Mouse (Mus musculus) heart, postnatal 14 days (tissue): ENCODE measurements around the gene Arhgdia. TPM values are rescaled to one million over a fixed set of nuclear protein-coding genes. Genes with fewer than 3 reads are reported as not detected.
A peak's percentile ranks its signal among the peaks of the same experiment; 100 is the strongest.

Experiments used
- DNase-seq, 2 experiments: peaks; one replicate each; pipeline ENCODE4 v3.0.0; 2021 to 2022
- intact Hi-C: fragments of 180-260 bp; cut with DNase I; formaldehyde crosslinking; loops from one replicate; pipeline ENCODE4 v1.15.1; 2025
- total RNA-seq, 2 experiments: library from RNA; stranded (reverse); gene quantifications; 2 replicates each; pipeline ENCODE4 v1.2.3; 2021

The Arhgdia gene
- total RNA-seq, 2 experiments from 2014 or later: 164 to 180 TPM

DNA sequence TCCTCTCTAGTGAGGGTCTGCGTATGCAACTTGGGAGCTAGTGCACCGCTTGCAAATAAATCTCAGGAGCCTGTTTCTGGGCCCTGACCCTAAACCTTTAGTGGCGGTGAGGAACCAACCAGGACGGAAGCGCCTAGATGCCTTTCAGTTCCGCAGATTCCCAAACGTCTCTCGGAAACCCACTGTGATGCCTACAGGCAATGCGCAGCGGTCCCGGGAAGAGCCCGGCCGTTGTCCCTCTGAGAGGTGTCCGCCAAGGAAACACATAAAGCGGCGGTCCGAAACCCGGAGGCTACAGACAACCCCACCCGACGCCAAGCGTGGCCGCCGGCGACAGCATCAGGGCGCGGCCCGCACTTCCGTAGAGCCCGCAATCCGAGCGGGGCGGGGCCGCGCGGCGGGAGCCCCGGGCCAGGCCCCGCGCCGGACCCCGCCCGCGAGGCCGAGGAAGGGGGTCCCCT, 523 bp downstream of the Arhgdia start:
- intact Hi-C loops: no loop called here
- DNase-seq: peak; percentile 58 to 67

DNA sequence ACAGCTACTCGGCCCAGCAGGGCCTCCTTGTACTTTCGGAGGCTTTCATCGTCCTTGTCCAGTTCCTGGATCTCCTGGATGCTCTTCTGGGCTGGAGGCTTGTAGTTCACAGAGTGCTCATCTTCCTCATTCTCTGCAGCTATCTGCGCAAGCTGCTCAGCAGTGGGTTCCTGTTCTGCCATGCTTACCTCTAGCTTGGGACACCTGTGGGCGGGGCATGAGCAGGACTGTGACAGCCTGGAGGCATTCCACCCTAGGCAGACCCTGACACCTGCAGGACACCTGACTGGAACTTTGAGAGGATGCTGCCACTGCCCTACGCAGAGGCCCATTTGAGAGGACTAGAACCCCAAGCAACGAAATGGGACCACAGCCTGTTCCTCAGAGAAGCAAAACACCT, 1.2 kb downstream of the Arhgdia start:
- DNase-seq: peak in 1 of 2 experiments; percentile 11
- intact Hi-C loops: no loop called here

DNA sequence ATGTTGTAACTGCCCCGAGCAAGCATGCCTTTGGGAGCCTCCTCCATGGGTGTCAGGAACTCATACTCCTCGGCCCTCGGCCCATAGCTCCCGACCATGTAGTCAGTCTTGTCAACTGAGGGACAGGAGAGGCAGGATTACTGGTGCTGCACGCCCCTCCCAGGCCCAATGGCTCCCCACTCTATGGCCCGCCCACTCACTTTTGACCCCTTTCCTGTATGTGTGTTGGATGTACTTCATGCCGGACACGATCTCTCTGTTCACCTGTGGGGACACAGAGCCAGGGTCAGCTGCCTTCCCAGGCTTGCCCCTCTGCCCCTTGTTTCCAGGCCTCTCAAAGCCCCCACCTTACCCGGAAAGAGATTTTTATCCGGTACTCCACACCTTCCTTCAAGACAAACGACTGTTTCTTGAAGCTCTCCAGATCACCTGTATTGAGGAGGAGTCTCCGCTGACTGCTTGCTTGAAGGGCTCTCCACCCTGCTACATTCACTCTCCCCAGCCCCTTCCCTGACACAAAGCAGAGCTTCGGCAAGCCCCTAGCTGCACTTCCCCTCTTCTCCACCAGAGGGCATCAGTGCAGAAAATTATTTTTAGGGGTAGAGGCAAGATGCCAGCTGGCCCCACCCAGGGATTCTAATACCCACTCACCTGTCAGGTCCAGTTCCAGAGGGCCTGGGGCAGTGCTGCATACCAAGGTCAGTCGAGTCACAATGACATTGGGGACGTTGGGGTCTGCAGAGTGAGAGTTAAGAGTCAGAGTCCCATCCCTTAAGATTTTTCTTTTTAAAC, 1.9 kb downstream of the Arhgdia start:
- peak; percentile 79 to 85 for DNase-seq
- intact Hi-C loops: loop anchor here (1.0 to 5.0 kb wide), 2 partner anchors 65 to 133 kb away; partner anchors contain the start of genes Cenpx and Lrrc45

DNA sequence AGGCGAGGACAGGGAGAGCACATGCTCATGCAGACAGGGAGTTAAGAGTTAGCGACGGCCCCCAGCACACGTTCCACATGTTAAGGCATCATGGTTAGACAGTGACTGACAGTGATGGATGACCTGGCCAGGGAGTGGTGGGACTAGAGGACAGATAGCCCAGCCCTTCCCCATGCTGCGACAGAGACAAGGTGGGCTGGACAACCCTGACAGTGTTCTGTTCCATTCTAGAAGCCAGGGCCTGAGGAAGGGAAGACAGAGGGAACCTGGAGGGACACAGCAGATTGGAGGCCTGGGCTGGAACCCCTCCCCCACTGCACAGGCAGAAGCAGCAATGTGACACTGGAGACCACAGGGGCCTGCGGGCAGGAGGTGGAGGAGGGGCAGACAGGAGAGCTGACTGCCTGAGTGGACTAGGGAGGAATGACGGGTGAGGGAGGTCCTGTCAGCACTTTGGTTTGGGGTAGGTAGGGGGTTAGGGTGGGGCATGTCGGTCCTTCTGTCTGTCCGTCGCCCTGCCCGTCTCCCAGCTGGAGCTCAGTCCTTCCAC, 2.7 kb downstream of the Arhgdia start:
- intact Hi-C loops: loop anchor here (1.0 to 5.0 kb wide), 2 partner anchors 64 to 134 kb away; partner anchors contain the start of genes Cenpx and Lrrc45

DNA sequence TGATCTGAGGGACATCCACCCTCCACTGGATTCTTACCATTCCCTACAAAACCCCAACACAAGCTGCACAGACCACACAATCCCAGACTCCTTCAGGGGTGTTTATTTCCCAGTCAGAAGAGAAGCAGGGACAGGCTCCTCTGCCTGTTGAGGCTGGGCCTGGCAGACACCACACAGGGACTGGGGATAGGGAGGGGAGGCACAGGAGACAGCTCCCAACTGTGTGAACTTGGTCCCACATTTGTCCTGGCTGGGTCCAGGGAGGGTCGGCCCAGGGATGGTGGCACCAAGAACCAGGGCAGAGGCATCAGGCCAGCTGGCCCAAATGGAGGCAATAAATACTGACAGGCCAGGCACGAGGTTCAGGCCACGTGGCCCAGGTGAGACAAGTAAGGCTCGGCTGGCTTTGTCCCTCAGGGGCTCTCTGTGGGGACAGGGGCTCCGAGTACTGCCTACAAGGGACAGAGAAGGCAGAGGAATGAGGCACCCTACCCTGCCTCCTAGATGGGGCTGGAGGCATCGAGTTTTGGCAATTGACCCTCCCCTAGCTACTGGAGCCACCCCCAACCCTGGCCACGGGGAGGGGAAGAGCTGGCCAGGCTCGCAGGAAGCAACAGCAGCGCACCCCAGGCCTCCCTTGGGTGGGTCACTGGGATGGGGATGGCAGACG, 3.3 kb downstream of the Arhgdia start:
- DNase-seq: no peak
- intact Hi-C loops: loop anchor here (5.0 kb wide), 1 partner anchor 134 kb away; the partner anchor contains the start of genes Cenpx and Lrrc45

More for the DNA sequence above, 2.7 kb downstream of the Arhgdia start:
- DNase-seq: no peak

DNA sequence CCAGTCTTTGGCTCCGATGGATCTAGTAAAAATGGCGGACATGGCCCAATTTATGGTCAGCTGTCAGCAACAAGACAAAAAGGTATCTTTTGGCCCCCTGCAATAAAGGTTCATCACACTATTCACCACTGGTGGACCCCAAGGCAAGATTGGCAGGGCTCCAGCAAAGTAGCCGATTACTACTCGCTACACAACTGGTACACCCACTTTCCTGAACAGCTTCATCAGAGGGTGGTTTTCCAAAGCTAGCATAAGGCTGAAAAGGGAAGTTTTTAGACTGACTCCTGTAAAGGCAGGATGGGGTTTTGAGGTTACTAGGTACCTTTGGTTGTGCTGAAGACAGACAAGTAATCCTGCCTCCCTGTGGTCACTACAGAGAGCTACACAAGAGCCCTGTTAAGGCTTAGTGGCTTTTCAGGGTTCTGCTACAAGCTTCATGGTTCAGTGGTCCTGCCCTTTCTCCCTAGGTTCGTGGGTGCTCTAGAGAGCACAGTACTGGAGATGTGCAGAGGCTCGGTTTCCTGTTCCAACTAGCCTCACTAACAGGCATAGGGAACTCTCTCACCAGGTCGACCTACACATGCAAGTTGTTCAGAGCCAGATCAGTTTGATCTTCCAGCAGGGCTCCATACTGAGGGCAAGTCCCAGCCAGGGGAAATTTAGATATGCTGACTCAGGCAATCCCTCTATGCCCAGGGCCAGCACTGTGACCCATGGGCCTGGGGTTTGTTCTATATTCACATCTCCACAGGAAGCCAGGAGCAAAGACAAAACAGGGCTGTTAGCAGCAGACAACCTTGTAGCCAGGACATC, 4.0 kb downstream of the Arhgdia start:
- DNase-seq: no peak
- intact Hi-C loops: loop anchor here (5.0 kb wide), 1 partner anchor 135 kb away; the partner anchor contains the start of genes Cenpx and Lrrc45

DNA sequence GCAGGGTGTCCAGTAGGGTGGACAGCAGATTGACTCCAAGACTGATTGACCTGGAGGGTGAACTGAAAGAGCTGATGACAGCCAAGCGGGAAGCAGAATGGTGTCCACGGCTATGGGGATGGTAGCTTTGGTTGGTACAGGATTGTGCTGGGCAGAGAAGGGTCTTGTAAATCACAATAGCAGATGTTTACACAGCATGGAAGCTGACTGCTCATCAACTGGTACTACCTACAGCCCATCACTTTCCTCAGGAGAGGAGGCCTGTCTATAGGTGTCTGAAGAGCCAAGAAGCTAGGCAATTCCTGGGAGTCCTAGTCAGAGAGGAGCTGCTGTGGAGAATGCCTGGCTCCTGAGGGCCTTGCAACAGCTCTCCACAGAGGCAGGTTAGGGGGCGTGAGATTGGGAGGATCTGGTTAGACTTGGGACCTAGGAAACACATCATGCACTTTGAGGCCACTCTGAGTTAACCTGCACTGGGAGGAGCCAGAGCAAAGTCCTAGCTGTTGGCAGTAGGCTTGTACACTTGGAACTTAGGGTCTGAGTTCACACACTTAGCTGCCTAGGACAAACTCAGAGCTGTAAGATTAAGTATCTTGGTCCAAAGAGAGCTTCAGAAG, 5.0 kb downstream of the Arhgdia start:
- DNase-seq: no peak

DNA sequence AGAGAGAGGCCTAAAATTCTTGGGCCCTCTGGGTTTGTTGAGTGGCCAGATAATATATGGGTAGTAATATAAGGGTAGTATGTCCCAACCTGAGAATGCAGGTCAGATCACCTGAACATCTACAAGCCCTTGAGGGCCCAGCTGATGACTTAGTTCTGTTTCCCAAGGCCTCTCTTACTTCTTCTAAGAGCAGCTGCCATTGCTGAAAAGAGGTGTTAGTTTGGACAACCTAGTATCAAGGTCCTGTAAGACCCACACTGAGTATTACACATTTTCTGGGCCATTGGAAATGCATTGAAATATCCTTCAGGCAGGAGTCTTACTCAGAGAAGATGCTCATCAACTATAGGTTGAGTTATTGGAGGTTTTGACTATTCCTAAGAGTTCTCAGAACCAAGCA, 5.5 kb downstream of the Arhgdia start:
- no peak for DNase-seq
- intact Hi-C loops: loop anchor here (5.0 kb wide), 1 partner anchor 136 kb away; the partner anchor contains the start of genes Cenpx and Lrrc45

More for the DNA sequence above, 5.0 kb downstream of the Arhgdia start:
- intact Hi-C loops: loop anchor here (5.0 kb wide), 1 partner anchor 136 kb away; the partner anchor contains the start of genes Cenpx and Lrrc45

DNA sequence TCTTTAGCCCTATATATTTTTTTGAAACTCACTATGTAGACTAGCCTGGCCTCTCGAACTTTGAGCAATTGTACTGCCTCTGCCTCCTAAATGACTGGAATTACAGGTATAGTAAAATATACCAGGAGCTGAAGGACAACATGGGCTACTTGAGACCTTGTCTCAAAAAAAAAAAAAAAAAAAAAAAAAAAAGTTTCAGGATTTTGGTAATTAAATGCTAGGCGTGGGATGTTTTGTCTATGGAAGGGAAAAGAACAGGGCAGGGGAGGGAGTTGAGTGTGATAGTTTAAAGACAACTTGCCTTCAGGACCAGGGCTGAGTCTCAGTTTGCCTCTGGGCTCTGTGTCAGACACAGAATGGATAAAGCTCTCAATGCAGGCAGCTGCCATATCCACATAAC, 6.4 kb downstream of the Arhgdia start:
- no peak for DNase-seq
- intact Hi-C loops: loop anchor here (5.0 kb wide), 1 partner anchor 137 kb away; the partner anchor contains the start of genes Cenpx and Lrrc45

DNA sequence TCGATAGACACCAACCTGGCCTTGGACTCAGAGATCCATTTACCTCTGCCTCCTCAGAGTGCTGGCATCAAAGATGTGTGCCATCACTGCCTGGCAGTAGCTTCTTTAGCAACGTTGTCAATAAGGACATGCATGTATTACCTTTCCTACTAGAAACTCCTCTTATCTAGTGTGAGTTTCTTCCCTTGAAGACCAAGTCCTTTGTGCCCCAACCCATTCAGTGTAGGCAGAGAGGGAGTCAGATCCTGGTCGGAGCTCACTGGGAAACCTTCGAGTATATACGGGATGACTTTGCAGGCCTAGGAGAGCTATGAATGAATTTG, 7.2 kb downstream of the Arhgdia start:
- DNase-seq: no peak
- intact Hi-C loops: no loop called here

DNA sequence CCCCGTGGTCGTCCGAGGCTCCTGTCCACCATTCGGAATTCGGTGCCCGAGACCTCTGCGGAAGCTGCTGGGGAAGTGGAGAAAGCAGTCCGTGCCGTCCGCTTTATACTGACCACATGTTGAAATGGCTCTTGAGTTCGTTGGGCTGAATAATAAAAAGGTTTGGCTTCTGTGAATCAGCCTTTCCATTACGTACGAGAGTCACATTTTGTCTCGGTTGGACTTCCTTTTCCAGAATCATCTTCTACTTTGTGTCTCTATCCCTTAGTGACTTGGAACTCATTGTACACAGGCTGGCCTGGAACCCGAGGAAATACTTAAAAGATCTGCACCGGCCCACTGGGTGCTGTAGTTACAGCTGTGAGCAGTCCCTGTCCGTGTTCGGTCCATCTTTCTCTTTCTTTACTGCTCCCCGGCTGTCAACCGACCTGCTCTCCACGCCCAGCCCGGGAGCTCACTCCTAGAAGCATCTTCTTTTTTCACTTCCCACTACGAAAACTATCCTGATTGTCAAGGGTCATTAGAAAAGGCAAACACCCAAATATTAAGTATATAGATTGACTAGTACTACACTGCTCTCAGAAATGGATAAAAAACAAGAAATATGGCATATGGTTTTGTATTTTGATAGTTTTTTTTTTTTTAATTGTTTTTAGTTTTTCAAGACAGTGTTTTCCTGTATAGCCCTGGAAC, 7.7 kb downstream of the Arhgdia start:
- no peak for DNase-seq
- intact Hi-C loops: no loop called here

DNA sequence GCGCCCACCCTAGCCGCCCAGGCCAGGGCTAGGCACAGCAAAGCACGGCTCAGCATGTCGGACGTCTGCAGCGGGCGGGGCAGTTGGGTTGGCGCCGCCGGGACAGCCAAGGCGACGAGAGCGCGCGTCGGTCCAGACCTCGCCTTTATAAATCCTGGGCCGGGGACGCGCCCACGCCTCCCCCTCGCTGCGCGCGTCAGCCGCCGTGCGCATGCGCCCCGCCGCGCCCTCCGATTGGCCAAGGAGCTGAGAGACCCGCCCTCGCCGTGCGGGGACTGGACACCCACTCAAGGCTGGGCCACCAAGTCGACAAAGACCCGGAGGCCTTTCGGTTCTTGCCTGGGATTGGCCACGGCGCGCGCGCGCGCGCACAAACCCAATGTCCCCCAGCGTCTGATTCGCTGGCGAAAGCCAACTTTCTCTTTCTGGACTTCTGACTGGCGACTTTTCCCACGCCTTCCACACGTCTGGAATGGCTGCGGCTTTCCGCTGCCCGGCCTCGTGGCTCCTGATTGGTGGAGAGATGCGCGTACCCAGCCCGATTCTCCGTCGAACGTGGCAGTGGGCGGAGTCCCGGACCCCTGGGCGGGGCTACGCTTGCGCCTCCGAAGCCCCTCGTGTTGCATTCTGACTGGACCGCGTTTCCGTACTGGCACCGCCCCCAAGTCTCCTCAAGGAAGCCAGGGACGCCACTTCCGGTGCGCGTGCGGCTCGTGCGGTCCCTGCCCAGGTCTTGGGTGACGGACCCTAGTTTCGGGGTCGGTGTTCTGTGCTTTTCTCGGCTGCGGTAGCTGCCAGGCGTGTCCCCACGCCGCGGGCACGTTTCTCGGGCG, 8.5 kb downstream of the Arhgdia start, which contains the start of gene P4hb:
TSS of gene P4hb (minus strand) at position 502 of the 833 bp plus-strand sequence.
- peak; percentile 100 for DNase-seq
- intact Hi-C loops: no loop called here

DNA sequence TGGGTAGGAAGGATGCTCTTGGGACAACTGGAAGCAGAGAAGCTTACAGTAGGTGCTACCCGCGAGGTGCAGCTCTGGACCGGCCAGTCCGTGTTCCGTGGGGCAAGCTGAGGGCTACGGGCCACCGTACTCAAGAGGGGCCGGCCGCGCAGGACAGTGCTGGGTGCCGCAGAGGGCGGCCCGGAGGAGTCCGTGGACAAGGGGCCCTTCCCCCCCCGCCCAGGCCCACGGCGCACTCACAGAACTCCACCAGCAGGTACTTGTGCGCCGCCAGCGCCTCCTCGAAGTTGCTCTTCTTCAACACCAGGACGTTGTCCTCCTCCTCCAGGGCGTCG, 9.0 kb downstream of the Arhgdia start:
- intact Hi-C loops: no loop called here

DNA sequence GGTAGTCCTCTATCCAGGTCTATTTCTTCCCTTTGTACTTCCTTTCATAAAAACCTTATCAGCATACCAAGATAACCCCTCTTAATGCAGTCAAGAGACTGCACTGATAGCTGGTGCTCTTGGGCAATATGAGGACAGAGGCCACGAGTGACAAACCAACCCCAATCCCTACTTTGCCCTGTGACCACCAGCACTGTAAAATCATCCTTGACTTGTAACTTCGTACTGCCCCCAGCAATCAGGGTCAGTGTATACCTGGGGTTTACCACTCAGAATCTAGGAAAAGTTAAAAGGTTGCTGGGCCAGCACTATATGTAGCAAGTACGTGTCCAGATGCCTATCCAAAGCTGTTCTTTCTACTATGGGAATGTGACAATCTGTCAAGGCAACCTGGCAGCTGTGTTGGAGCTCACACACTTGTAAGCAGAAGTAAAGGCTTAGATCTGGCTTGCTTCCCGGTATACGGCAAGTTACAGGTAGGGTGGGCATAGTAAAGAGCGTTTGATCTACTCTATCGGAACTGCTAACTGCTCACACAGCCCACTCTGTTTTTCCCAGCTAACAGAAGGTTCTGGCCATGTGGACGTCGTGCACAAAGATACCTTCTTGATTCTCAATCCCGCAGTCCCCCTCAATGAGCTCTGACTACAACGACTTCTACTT, 9.5 kb downstream of the Arhgdia start:
- intact Hi-C loops: no loop called here
- no peak for DNase-seq

More for the DNA sequence above, 9.0 kb downstream of the Arhgdia start:
- DNase-seq: no peak

DNA sequence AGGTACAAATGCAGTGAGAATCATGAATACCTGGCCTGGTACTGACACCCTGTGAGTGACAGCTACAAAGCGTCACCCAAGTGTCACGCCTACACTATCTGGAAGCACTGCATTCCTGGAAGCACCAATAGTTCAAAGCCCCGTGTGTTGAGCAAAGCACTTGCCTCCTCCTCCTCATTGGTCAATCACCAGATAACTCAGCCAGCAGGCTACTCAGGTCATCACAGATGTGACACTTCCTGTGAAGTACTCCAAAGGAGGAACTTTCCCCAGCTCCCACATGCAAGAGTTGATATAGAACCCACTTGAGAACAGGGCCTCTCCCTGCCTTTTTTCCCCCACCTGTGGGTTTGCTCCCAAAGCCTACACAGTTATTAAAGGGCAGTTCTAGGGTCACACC, 10.3 kb downstream of the Arhgdia start:
- DNase-seq: no peak
- intact Hi-C loops: no loop called here

DNA sequence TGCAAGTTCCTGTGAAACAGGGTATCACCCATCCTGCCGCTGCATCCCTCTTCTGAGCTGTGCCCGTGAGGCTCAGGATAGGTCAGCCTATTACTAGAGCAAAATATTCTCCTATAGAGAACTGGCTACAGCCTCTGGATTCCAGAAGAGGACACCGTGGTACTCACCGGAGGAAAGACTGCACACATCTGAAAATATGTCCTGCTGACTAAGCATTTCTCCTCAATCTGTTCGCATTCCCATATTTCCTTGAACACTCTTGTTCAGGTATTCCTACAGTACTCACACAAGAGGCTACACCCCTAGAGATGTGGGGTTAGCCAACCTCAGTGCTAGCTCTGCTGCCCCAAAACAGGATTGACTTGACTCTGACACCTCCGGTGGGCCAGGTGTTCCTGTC, 13.1 kb downstream of the Arhgdia start:
- no peak for DNase-seq
- intact Hi-C loops: no loop called here

DNA sequence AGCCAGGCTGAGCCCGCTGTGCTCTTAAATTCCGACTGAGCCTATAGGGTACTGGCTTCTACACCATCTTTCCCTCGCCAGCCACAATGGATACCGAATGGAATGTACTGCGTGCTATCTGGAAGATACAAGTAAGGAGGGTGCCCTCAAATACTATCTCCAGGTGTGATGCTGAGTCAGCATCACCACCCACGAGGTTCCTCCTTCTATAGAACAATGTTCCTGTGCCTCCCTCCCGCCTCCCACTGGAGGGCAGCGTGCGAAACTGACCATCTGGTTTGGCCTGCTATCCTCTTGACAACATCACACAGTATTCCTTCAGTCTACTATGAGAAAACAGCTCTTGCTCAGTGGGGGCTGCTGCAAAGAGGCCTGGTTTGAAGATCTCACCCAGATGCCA, 16.3 kb downstream of the Arhgdia start:
- intact Hi-C loops: no loop called here
- DNase-seq: no peak

DNA sequence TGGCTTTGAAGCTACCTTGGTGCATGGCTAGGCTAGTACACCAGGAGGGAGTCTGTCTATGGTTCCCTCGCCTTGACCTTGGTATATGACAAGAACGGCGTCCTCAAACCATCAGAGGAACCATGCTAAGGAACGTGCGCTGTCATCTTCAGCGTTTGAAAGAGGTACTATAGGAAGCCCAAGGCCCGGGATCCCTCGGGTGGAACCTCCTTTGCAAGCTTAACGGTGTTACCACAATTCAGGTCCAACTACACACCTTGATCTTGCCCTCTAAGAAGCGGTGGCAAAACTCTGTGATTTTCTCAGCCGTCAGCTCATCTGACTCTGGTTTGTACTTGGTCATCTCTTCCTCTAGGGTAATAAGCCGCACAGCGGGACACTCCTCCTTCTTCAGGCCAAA, 18.5 kb downstream of the Arhgdia start:
- no peak for DNase-seq
- intact Hi-C loops: no loop called here
